ENCODE assay signal across 9 mouse cellular contexts in the genomic region with DNA sequence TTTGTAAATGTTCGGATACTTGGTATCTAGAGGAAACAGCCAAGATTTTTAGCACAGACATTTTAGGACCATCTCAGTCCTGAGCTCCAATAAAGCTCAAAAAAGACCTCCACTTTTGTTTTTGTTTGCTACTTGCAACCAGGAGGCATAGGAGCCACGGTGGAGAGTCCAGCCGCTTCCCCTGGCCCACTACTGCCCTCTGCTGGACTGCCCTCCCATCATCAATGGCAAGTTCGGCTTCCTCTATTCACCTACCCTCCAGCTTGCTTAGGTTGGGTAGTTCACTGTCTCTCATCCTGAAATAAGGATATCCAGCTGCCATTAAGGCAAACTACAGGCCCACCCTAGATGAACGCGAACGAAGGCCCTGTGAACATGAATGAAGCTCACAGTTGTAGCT. TPM values are rescaled to one million over a fixed set of nuclear protein-coding genes. Genes with fewer than 3 reads are reported as not detected.
DNase-seq lines count a peak whose midpoint lies in the region; ATAC-seq and TF ChIP-seq lines count a peak whose summit lies in the region.
"Had no signal": no experiment of that assay in that cellular context is flagged by ENCODE, and none has a peak within 500 bp of the region (broad histone marks: within the 10 kb centered on the region; RNA-seq: fewer than 3 reads in every experiment).

No protein-coding gene starts in this region.

- no peaks in the 10 kb centered on the region for H3K9me3 ChIP-seq in liver, postnatal 0 days (ENCODE audit: low read length)

- DNase-seq in left cerebral cortex, adult 18-20 months (ENCODE audit: low spot score in 2 of 2), result peak; percentile 74 to 86
- no peak for DNase-seq in left cerebral cortex, adult 11 months (ENCODE audit: low spot score)
- peak; percentile 63 for DNase-seq in T-cell, adult 2 months (ENCODE audit: low spot score)
- DNase-seq in cerebellum, postnatal 36 days, result peak; percentile 49 to 65
- DNase-seq in heart, postnatal 36 days, result peak; percentile 81 to 86
- peak; percentile 87 for DNase-seq in liver, postnatal 0 days
- DNase-seq in right cerebral cortex, postnatal 14 days, result peak; percentile 73
- peak; percentile 50 to 81 for DNase-seq in urinary bladder, postnatal 4 days (ENCODE audit: low spot score in 2 of 2)

- 35% methylated on average over 7 of the region's 7 CpGs for WGBS in liver, postnatal 0 days (ENCODE audit: insufficient replicate concordance)

- H3K9ac ChIP-seq in liver, postnatal 0 days (replicated peaks), result no peak overlapping the region

- TF ChIP-seq EP300 in liver, postnatal 0 days (IDR thresholded peaks at IDR 0.05; ENCODE audit: low read depth), result no peak

- TF ChIP-seq CTCF in liver, postnatal 0 days (IDR thresholded peaks at IDR 0.05; ENCODE audit: low read depth), result peak; percentile 93

- no peak overlapping the region for H3K4me2 ChIP-seq in liver, postnatal 0 days (ENCODE audit: low read depth, low read length)

- intact Hi-C loops in heart, postnatal 36 days (cut with DNase I), result loop anchor here (2.0 kb wide), 2 partner anchors 35 to 225 kb away; no protein-coding TSS in a partner anchor

- H3K27me3 ChIP-seq in liver, postnatal 0 days (ENCODE audit: insufficient read depth, low read length), result no peaks in the 10 kb centered on the region

- no peak overlapping the region for H3K27ac ChIP-seq in liver, postnatal 0 days (ENCODE audit: low read depth)

- peak; percentile 58; the same call in 1 of the 2 replicates for ATAC-seq in liver, postnatal 0 days

- H3K36me3 ChIP-seq in liver, postnatal 0 days (replicated peaks; ENCODE audit: insufficient read depth, low read length), result peaks cover 35% of the 10 kb centered on the region

- H3K4me3 ChIP-seq in liver, postnatal 0 days (ENCODE audit: low read depth, low read length), result no peak overlapping the region
- H3K4me3 ChIP-seq: myocyte had no signal

- no peaks in the 10 kb centered on the region for H3K4me1 ChIP-seq in liver, postnatal 0 days (ENCODE audit: insufficient read depth)

RNA-seq across cellular contexts. Expression of gene Xpc, which starts 6.4 kb away (rescaled TPM):
- total RNA-seq in left cerebral cortex, adult 18-20 months (2021), result 10 to 100 TPM; 11.5 to 14.9 TPM
- total RNA-seq in heart, postnatal 36 days (2021), result 10 to 100 TPM; 10.8 to 12.8 TPM
- 6.3 and 6.7 TPM in 2 replicates for polyA plus RNA-seq in liver, postnatal 0 days (2015; fragmentation: Nextera tagmentation; extraction: Ambion mirVana)

RNA-seq across cellular contexts. Expression of gene Lsm3, which starts 6.4 kb away (rescaled TPM):
- 10 to 100 TPM; 34.9 to 40.0 TPM for total RNA-seq in left cerebral cortex, adult 18-20 months (2021)
- total RNA-seq in heart, postnatal 36 days (2021), result 10 to 100 TPM; 53.8 to 55.3 TPM
- 67.8 and 69.6 TPM in 2 replicates for polyA plus RNA-seq in liver, postnatal 0 days (2015; fragmentation: Nextera tagmentation; extraction: Ambion mirVana)

RNA-seq across cellular contexts. Expression of gene Tmem43, which starts 35.8 kb away (rescaled TPM):
- total RNA-seq in left cerebral cortex, adult 18-20 months (2021), result 10 to 100 TPM; 29.4 to 30.8 TPM
- total RNA-seq in heart, postnatal 36 days (2021), result 10 to 100 TPM; 28.0 to 28.1 TPM
- polyA plus RNA-seq in liver, postnatal 0 days (2015; fragmentation: Nextera tagmentation; extraction: Ambion mirVana), result 6.9 and 8.1 TPM in 2 replicates

RNA-seq across cellular contexts. Expression of gene Chchd4, which starts 36.0 kb away (rescaled TPM):
- 10 to 100 TPM; 21.3 to 22.2 TPM for total RNA-seq in left cerebral cortex, adult 18-20 months (2021)
- total RNA-seq in heart, postnatal 36 days (2021), result 10 to 100 TPM; 14.6 to 15.4 TPM
- polyA plus RNA-seq in liver, postnatal 0 days (2015; fragmentation: Nextera tagmentation; extraction: Ambion mirVana), result 10.7 and 11.3 TPM in 2 replicates
